Mouse (Mus musculus) spleen, adult 2 months (tissue): ENCODE measurements around the gene Trim2. TPM values are rescaled to one million over a fixed set of nuclear protein-coding genes. Genes with fewer than 3 reads are reported as not detected.
A peak's percentile ranks its signal among the peaks of the same experiment; 100 is the strongest.

Source experiments
- DNase-seq, 2 experiments: peaks; one replicate each; pipeline versions ENCODE4 v3.0.0 to v3.0.0-alpha.2; 2012 to 2021; ENCODE audit warnings: low spot score in 2 of 2, low read depth in 1 of 2
- H3K27ac ChIP-seq: fragments of 200-500 bp; 2 replicates; pipeline ENCODE4 v1.5.1; 2012; ENCODE audit warnings: low read length, inconsistent platforms; ENCODE audit not compliant: insufficient read depth
- H3K27me3 ChIP-seq: fragments of 200-500 bp; 2 replicates; pipeline ENCODE4 v1.6.1; 2012; ENCODE audit warnings: mild to moderate bottlenecking, moderate library complexity, low read length, inconsistent platforms; ENCODE audit not compliant: control insufficient read depth, insufficient read depth
- H3K36me3 ChIP-seq: fragments of 200-500 bp; 2 replicates; pipeline ENCODE4 v1.6.1; 2012; ENCODE audit warnings: mild to moderate bottlenecking, low read length, inconsistent platforms; ENCODE audit not compliant: control insufficient read depth, insufficient read depth
- H3K4me1 ChIP-seq: fragments of 200-500 bp; 2 replicates; pipeline ENCODE4 v1.6.1; 2011; ENCODE audit warnings: inconsistent platforms; ENCODE audit not compliant: control insufficient read depth, insufficient read depth, insufficient read length
- H3K4me3 ChIP-seq: fragments of 200-500 bp; 2 replicates; pipeline ENCODE4 v1.5.1; 2011; ENCODE audit warnings: mild to moderate bottlenecking, inconsistent platforms; ENCODE audit not compliant: insufficient read depth, insufficient read length; ENCODE audit errors: extremely low read depth
- CTCF ChIP-seq: fragments of 200-500 bp; IDR thresholded peaks from 2 replicates; pipeline ENCODE4 v1.5.1; 2011; ENCODE audit warnings: mild to moderate bottlenecking, inconsistent platforms; ENCODE audit not compliant: insufficient read depth, insufficient read length, insufficient replicate concordance; ENCODE audit errors: extremely low read depth
- POLR2A ChIP-seq: fragments of 200-500 bp; IDR thresholded peaks from 2 replicates; pipeline ENCODE4 v1.6.1; 2011; ENCODE audit warnings: low read depth, low read length, inconsistent platforms
- WGBS: fragments of 180-500 bp; shearing (Covaris S2); methylation state at CpG from one replicate; pipeline ENCODE4 v1.1.7; 2018; 5-methylcytosine and 5-hydroxymethylcytosine counted together
- polyA plus RNA-seq: library from polyadenylated mRNA; depleted of rRNA; stranded (reverse); fragments of >200 nt; gene quantifications from 2 replicates; pipeline ENCODE4 v1.2.3, GENCODE M21; 2012

The Trim2 gene
- polyA plus RNA-seq, 1 experiment = 5.7 TPM

DNA sequence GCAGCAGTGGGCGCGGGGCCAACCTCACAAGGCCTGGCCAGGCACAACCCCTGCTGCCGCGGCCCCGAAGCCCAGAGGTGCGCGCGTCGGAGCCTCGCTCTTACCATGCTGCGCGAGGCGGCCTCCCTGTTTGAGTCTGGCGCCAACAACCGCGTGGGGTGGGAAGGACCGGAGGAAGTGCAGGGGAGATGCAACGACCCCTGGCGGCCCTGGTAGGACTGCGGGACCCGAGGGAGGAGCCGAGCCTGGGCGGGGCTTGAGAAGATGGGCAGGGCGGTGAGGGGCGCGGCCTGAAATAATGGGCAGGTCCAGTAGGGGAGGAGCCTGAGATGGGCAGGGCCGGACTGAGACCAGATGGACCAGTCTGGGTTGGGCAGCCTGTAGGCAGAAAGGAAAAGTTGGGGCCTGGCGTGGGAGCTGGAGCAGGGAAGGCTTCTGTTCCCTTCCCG lies 151.1 kb downstream of the Trim2 start, which contains the start of gene Mnd1:
Mnd1 (minus strand) TSS at position 229 of the 449 bp plus-strand sequence.
- Histone ChIP-seq H3K4me3 (peak within 1 kb of the TSS; percentile 58), H3K27me3 (no peaks in the 10 kb centered on the region), H3K4me1 (peaks cover 5% of the 10 kb centered on the region; the same call in 1 of the 2 replicates), H3K27ac (no peak within 1 kb of the TSS; the same call in 1 of the 2 replicates), H3K36me3 (no peaks in the 10 kb centered on the region)
- TF ChIP-seq CTCF (peak; percentile 86), POLR2A (no peak)
- DNase-seq = peak; percentile 83 to 97
- WGBS = under 1% methylated on average over 29 of the region's 29 CpGs

DNA sequence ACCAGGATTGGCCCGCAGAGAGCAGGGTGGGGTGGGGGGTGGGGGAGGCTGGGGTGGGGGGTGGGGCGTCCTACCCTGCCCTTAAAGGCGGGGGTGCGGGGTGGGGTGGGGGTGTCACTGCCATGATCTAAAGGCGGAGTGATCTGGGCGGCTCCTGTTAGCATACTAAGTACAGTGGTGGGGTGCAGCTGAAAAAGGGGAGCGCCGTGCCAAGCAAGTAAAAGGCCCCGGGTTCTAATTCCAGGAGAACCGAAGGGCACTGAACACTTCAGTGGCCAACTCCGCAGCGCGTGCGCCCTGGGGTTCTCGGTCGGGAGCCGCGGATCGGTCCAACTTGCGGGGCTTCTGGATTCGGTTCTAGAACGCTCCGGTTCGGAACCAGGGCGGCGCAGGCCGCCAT lies 151.5 kb downstream of the Trim2 start:
- DNase-seq = no peak
- peaks cover 5% of the 10 kb centered on the region; the same call in 1 of the 2 replicates for H3K4me1 ChIP-seq
- H3K4me3 ChIP-seq = peak overlapping the region; percentile 58
- H3K36me3 ChIP-seq = no peaks in the 10 kb centered on the region
- TF ChIP-seq POLR2A (no peak), CTCF (no peak)
- WGBS = under 1% methylated on average over 27 of the region's 27 CpGs
- H3K27ac ChIP-seq = no peak overlapping the region; the same call in 1 of the 2 replicates
- H3K27me3 ChIP-seq = no peaks in the 10 kb centered on the region

DNA sequence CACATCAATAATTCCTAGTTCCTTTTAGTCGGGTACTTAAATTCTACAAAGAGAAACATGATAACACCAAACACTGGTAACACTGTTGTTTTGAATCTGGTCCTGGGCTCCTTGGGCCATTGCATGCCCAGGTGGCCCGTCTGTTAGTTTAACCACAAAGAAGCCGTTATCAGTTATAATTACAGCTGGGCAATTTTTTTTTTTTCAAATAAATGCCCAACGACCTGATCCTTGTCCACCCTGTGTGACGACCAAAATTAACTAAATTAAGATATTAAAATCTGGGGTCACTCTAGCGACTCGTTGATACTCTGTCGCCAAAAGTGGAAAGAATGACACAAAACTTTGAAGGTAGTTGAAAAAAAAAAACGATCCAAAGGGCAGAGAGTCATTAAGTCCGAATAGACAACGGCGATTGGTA lies 151.9 kb downstream of the Trim2 start:
- WGBS = 7% methylated on average over 12 of the region's 12 CpGs
- no peaks in the 10 kb centered on the region for H3K36me3 ChIP-seq
- TF ChIP-seq POLR2A = no peak
- no peak for TF ChIP-seq CTCF
- no peak for DNase-seq
- H3K27me3 ChIP-seq = no peaks in the 10 kb centered on the region
- no peak overlapping the region for H3K27ac ChIP-seq
- peaks cover 5% of the 10 kb centered on the region; the same call in 1 of the 2 replicates for H3K4me1 ChIP-seq
- H3K4me3 ChIP-seq = no peak overlapping the region

DNA sequence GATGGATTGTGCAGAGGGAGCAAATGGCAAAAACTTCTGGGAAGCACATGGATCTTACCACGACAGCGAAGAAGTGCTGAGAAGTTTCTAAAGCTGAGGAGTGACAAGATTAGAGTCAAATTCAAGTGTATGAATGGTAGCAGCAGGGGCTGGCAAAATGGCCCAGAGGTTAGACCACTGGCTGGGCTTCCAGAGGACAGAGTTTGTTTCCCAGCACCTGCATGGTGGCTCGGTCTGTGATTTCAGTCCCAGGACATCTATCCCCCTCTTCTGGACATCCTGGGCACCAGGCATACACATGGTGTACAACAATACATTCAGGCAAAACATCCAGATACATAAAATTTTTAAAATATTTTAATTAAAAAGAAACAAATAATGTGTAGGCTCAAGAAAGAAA lies 156.8 kb downstream of the Trim2 start:
- no peak for DNase-seq
- 98% methylated on average over 3 of the region's 3 CpGs for WGBS
- no peaks in the 10 kb centered on the region for H3K4me1 ChIP-seq
- no peak overlapping the region for H3K27ac ChIP-seq
- no peaks in the 10 kb centered on the region for H3K36me3 ChIP-seq
- TF ChIP-seq CTCF (no peak), POLR2A (no peak)
- H3K27me3 ChIP-seq = no peaks in the 10 kb centered on the region
- no peak overlapping the region for H3K4me3 ChIP-seq

DNA sequence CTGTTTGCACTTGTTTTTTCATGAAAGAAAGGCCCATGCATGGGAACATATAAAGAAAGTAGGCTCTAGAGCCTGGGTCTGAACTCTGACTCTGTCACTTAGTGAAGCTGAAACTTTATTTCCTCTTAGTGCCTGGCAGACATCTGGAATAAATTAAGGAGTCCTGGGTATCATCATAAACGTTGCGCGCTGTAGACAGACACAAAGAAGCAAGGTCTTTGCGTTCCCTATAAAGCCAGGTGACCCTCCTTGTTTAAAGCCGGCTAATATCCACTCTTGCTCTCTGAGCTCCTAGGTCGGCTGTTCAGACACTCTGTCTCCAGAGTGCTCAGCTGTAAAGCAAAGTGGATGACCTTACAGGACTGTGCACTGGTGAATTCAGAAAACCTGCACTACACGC lies 165.7 kb downstream of the Trim2 start:
- Histone ChIP-seq H3K27ac (no peak overlapping the region), H3K27me3 (no peaks in the 10 kb centered on the region), H3K4me1 (no peaks in the 10 kb centered on the region), H3K36me3 (no peaks in the 10 kb centered on the region), H3K4me3 (no peak overlapping the region)
- DNase-seq = no peak
- 93% methylated on average over 7 of the region's 7 CpGs for WGBS
- TF ChIP-seq POLR2A (no peak), CTCF (no peak)

DNA sequence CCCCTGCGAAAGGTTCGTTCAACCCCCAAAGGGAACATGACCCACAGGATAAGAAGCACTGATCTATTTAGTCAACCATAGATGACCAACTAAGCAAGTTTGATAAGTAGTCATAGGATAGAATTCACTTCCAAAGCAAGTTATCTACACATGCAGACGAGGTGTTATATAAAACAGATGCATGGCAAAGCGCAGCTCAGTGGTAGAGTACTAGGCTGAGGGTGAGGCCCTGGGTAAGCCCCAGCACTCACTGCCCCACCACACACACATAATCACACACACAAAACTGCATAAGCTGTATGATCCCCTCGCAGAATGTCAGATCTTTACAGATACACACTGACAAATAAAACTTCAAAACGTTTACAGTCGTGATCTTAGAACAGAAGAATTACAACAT lies 170.2 kb downstream of the Trim2 start:
- no peak for DNase-seq
- H3K27me3 ChIP-seq = no peaks in the 10 kb centered on the region
- TF ChIP-seq CTCF (no peak), POLR2A (no peak)
- no peak overlapping the region for H3K4me3 ChIP-seq
- no peaks in the 10 kb centered on the region for H3K4me1 ChIP-seq
- H3K36me3 ChIP-seq = no peaks in the 10 kb centered on the region
- WGBS = 86% methylated on average over 7 of the region's 7 CpGs
- H3K27ac ChIP-seq = no peak overlapping the region

DNA sequence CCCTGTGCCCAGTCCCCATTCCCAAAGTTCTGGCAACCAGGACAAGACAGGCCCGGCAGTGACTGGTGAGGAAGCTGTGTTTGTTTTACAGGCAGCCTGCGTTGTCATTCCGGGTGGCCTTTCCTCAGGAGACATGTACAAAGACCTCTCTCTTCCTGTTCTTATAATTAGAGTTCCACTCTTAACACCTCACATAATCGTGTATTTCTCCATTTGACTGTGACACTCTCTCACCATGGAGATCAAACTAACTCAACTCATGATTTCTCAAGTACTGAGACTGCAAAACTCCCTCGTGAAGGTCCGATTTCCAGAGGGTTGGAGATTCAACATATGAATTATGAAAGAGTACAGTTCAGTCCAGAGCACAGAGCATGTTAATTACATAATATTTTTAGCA lies 170.7 kb downstream of the Trim2 start:
- no peak for DNase-seq
- no peak overlapping the region for H3K27ac ChIP-seq
- WGBS = 71% methylated on average over 6 of the region's 6 CpGs
- TF ChIP-seq POLR2A (no peak), CTCF (no peak)
- H3K36me3 ChIP-seq = no peaks in the 10 kb centered on the region
- H3K27me3 ChIP-seq = no peaks in the 10 kb centered on the region
- H3K4me1 ChIP-seq = no peaks in the 10 kb centered on the region
- no peak overlapping the region for H3K4me3 ChIP-seq

DNA sequence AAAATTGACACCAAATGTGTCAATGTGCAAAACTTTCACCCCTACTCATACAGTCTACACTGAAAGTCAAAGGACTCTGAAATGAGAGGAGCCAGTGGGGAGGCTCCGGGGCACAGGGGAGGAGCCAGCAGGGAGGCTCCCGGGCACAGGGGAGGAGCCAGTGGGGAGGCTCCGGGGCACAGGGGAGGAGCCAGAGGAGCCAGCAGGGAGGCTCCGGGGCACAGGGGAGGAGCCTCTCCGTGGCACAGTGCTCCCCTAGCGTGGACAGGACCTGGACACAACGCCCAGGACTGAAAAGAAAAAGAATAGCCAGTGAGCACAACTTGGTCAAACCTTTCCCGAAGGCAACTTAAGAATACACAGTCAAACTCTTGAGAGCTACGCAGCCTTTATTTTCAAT lies 171.3 kb downstream of the Trim2 start:
- H3K4me3 ChIP-seq = no peak overlapping the region
- no peak overlapping the region for H3K27ac ChIP-seq
- H3K4me1 ChIP-seq = no peaks in the 10 kb centered on the region
- WGBS = 48% methylated on average over 9 of the region's 9 CpGs
- DNase-seq = no peak
- H3K36me3 ChIP-seq = no peaks in the 10 kb centered on the region
- no peak for TF ChIP-seq POLR2A
- TF ChIP-seq CTCF = no peak
- no peaks in the 10 kb centered on the region for H3K27me3 ChIP-seq
